Mouse (Mus musculus): ENCODE data around the gene Ptgfrn. TPM values are rescaled to one million over a fixed set of nuclear protein-coding genes. Genes with fewer than 3 reads are reported as not detected.

The Ptgfrn gene
- polyA plus RNA-seq, 1 experiment from 2014 or later: 0.35 TPM

DNA sequence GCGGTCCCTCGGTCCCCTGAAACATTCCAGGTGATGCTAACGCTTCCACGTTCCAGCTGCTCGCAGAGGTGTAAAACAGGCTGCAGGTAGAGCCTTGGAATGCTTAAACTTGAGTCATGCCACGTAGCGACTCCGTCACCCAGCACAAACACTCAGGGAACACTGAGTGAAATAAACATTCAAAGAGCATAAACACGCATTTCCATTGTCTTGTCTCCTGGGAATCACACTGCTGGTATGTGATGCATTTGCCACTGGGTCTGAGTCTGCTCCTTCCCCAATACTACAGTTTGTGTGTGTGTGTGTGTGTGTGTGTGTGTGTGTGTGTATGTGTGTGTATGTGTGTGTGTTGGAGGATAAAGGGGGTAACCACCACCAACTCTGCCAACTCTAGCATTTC lies 5.2 kb downstream of the Ptgfrn start:
- Histone ChIP-seq H3K4me2 (ENCODE audit: low read depth, low read length) (no peak overlapping the region), H3K36me3 (replicated peaks; ENCODE audit: insufficient read depth, low read length) (no peaks in the 10 kb centered on the region), H3K27me3 (ENCODE audit: insufficient read depth, low read length) (peaks cover 8% of the 10 kb centered on the region; the same call in 1 of the 2 replicates), H3K9ac (replicated peaks) (no peak overlapping the region), H3K9me3 (ENCODE audit: low read length) (no peaks in the 10 kb centered on the region), H3K4me1 (ENCODE audit: insufficient read depth) (no peaks in the 10 kb centered on the region; the same call in 1 of the 2 replicates), H3K4me3 (ENCODE audit: low read depth, low read length) (no peak overlapping the region), H3K27ac (ENCODE audit: low read depth) (no peak overlapping the region)
- 82% methylated on average over 9 of the region's 9 CpGs for WGBS (ENCODE audit: insufficient replicate concordance)
- DNase-seq: no peak
- ATAC-seq: no peak
- TF ChIP-seq EP300 (IDR thresholded peaks at IDR 0.05; ENCODE audit: low read depth) (no peak), CTCF (IDR thresholded peaks at IDR 0.05; ENCODE audit: low read depth) (no peak)

DNA sequence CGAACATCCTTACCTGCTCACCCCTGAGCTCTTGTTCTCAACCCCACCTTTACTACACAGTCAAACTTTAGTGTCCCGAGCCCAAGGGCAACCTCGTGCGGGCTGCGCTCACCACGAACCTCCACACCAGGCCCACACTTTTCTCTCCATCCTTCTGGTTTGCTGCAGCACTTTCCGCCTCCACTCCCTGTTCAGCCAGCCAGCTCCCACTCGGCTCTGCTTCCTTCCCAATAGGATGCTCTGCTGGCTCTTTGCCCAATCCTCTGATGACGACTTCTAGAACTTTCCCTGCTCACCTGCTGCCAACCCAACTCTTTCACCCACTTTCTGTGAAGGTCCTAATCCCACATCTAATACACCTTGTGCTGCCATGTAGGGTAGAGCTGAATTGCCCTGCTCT lies 6.3 kb downstream of the Ptgfrn start:
- Histone ChIP-seq H3K27ac (ENCODE audit: low read depth) (no peak overlapping the region), H3K36me3 (replicated peaks; ENCODE audit: insufficient read depth, low read length) (no peaks in the 10 kb centered on the region), H3K4me1 (ENCODE audit: insufficient read depth) (no peaks in the 10 kb centered on the region), H3K9me3 (ENCODE audit: low read length) (no peaks in the 10 kb centered on the region), H3K27me3 (ENCODE audit: insufficient read depth, low read length) (0 out of 2 replicates have a peak, but pooled peaks cover 2% of the 10 kb centered on the region), H3K4me3 (ENCODE audit: low read depth, low read length) (no peak overlapping the region), H3K4me2 (ENCODE audit: low read depth, low read length) (no peak overlapping the region), H3K9ac (replicated peaks) (no peak overlapping the region)
- ATAC-seq: no peak
- TF ChIP-seq CTCF (IDR thresholded peaks at IDR 0.05; ENCODE audit: low read depth): no peak
- TF ChIP-seq EP300 (IDR thresholded peaks at IDR 0.05; ENCODE audit: low read depth): no peak
- DNase-seq: no peak
- 70% methylated on average over 9 of the region's 9 CpGs for WGBS (ENCODE audit: insufficient replicate concordance)

DNA sequence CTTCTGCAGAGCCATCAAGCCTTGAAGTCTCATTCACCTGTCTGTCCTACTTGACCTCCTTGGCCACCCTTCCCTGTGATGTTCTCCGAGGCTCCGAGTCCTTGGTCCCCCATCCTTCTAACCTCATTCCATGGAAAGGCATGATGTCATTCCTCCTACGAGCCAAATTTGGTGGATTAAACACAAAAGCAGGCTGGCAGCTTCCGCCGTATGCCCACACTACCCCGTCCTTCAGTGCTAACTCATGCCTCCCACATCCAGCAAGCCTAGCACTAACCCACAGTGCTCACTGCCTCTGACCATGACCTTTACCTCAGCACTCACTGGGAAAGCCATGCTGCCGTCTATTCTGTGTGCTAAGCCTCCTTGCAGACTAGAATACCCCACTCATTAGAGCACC lies 8.0 kb downstream of the Ptgfrn start:
- Histone ChIP-seq H3K27me3 (ENCODE audit: insufficient read depth, low read length) (no peaks in the 10 kb centered on the region), H3K9me3 (ENCODE audit: low read length) (no peaks in the 10 kb centered on the region), H3K9ac (replicated peaks) (no peak overlapping the region), H3K4me3 (ENCODE audit: low read depth, low read length) (no peak overlapping the region), H3K36me3 (replicated peaks; ENCODE audit: insufficient read depth, low read length) (no peaks in the 10 kb centered on the region), H3K4me2 (ENCODE audit: low read depth, low read length) (no peak overlapping the region), H3K4me1 (ENCODE audit: insufficient read depth) (no peaks in the 10 kb centered on the region), H3K27ac (ENCODE audit: low read depth) (no peak overlapping the region)
- 69% methylated on average over 7 of the region's 7 CpGs for WGBS (ENCODE audit: insufficient replicate concordance)
- TF ChIP-seq EP300 (IDR thresholded peaks at IDR 0.05; ENCODE audit: low read depth) (no peak), CTCF (IDR thresholded peaks at IDR 0.05; ENCODE audit: low read depth) (no peak)
- no peak for DNase-seq
- ATAC-seq: no peak

DNA sequence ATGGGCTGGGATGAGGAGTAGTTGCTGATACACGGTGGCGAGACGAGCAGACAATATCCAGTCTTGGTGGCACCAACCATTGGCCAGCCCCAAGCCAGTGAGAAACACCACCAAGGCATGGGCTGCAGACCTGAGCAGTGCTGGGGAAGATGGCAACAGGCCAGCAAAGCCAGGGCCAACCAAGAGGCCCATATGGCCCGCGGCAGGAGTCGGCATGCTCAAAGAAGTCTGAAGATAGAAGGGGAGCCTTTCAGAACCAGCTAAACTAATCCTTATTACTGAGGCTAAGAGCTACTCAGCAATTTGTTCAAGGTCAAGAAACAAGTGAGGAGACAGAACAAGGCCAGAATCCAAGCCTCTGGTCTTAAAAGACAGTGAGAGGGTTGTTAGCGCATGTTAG lies 8.9 kb downstream of the Ptgfrn start:
- no peaks in the 10 kb centered on the region for H3K9me3 ChIP-seq (ENCODE audit: low read length)
- TF ChIP-seq CTCF (IDR thresholded peaks at IDR 0.05; ENCODE audit: low read depth): no peak
- TF ChIP-seq EP300 (IDR thresholded peaks at IDR 0.05; ENCODE audit: low read depth): no peak
- no peak overlapping the region for H3K27ac ChIP-seq (ENCODE audit: low read depth)
- 86% methylated on average over 7 of the region's 7 CpGs for WGBS (ENCODE audit: insufficient replicate concordance)
- no peak overlapping the region for H3K4me2 ChIP-seq (ENCODE audit: low read depth, low read length)
- H3K4me3 ChIP-seq (ENCODE audit: low read depth, low read length): no peak overlapping the region
- H3K27me3 ChIP-seq (ENCODE audit: insufficient read depth, low read length): no peaks in the 10 kb centered on the region
- H3K36me3 ChIP-seq (replicated peaks; ENCODE audit: insufficient read depth, low read length): no peaks in the 10 kb centered on the region
- no peaks in the 10 kb centered on the region for H3K4me1 ChIP-seq (ENCODE audit: insufficient read depth)
- DNase-seq (no peak), ATAC-seq (no peak)
- no peak overlapping the region for H3K9ac ChIP-seq (replicated peaks)

DNA sequence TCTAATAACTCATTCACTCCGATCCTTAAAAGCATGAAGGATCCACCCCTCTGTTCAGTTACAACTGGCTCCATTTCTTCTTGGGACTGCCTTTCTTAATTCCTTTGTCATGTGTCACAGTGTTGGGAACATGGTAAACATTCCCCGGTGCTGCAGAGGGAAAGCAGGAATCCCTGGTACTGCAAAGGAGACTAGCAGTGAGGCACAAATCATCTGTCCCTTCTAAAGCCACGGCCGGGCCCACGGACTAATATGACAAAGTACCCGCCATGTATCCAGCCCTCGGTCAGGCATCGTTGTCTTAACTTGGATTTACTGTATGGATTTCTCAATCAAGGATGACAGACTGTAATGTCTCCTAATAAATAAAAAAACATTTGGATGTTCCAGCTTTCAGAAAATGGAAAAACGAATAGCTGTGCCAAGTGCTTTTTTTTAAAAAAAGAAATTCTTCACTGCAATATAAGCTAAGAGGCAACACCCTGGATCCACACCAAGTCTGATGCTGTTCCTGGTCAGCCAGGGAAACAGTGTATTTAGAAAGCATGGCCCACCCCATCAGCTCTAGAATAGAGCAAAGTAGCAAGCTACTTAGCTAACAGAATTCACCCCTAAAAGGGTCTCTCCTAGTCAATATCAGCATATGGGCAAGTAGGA lies 10.2 kb downstream of the Ptgfrn start:
- no peak overlapping the region for H3K27ac ChIP-seq (ENCODE audit: low read depth)
- no peak overlapping the region for H3K9ac ChIP-seq (replicated peaks)
- WGBS (ENCODE audit: insufficient replicate concordance): 74% methylated on average over 9 of the region's 9 CpGs
- no peaks in the 10 kb centered on the region for H3K4me1 ChIP-seq (ENCODE audit: insufficient read depth)
- H3K4me2 ChIP-seq (ENCODE audit: low read depth, low read length): no peak overlapping the region
- TF ChIP-seq CTCF (IDR thresholded peaks at IDR 0.05; ENCODE audit: low read depth) (no peak), EP300 (IDR thresholded peaks at IDR 0.05; ENCODE audit: low read depth) (no peak)
- ATAC-seq (no peak), DNase-seq (no peak)
- H3K27me3 ChIP-seq (ENCODE audit: insufficient read depth, low read length): no peaks in the 10 kb centered on the region
- no peaks in the 10 kb centered on the region for H3K36me3 ChIP-seq (replicated peaks; ENCODE audit: insufficient read depth, low read length)
- H3K9me3 ChIP-seq (ENCODE audit: low read length): no peaks in the 10 kb centered on the region
- H3K4me3 ChIP-seq (ENCODE audit: low read depth, low read length): no peak overlapping the region

DNA sequence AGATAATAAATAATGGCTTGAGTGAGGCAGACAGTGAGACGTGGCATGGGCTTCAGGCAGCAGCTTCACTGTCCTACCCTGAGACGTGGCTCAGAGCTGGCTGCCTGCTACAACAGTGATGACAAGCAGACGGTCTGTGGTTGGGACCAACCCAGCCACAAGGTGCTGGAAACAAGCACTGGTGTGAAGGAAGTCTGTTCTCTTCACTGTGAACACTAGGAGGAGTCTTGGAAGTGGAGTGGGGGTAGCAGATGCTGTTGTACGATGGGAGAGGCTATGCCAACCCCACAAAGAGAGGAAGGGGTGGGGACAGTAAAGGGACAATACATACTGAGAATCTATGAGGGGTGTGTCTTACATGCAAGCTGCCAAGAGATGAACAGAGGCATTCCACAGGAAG lies 12.0 kb downstream of the Ptgfrn start:
- Histone ChIP-seq H3K27me3 (ENCODE audit: insufficient read depth, low read length) (no peaks in the 10 kb centered on the region), H3K4me2 (ENCODE audit: low read depth, low read length) (no peak overlapping the region), H3K36me3 (replicated peaks; ENCODE audit: insufficient read depth, low read length) (no peaks in the 10 kb centered on the region), H3K9me3 (ENCODE audit: low read length) (no peaks in the 10 kb centered on the region), H3K4me3 (ENCODE audit: low read depth, low read length) (no peak overlapping the region), H3K27ac (ENCODE audit: low read depth) (no peak overlapping the region), H3K4me1 (ENCODE audit: insufficient read depth) (no peaks in the 10 kb centered on the region), H3K9ac (replicated peaks) (no peak overlapping the region)
- TF ChIP-seq EP300 (IDR thresholded peaks at IDR 0.05; ENCODE audit: low read depth) (no peak), CTCF (IDR thresholded peaks at IDR 0.05; ENCODE audit: low read depth) (no peak)
- whole genome bisulfite sequencing (ENCODE audit: insufficient replicate concordance): 36% methylated on average over 4 of the region's 4 CpGs
- ATAC-seq (no peak), DNase-seq (no peak)

Data from liver, postnatal 0 days (tissue).